Mouse (Mus musculus): ENCODE measurements around the gene Itgb3.
A peak's percentile ranks its signal among the peaks of the same experiment; 100 is the strongest.
"Not testable (repeated sequence)": the region's sequence is repeated elsewhere in the genome, so short reads cannot be mapped to it uniquely, and the experiment has no call there.

Itgb3 gene

GRCm38 (mm10) chr11:104607491-104608245, at the start of gene Itgb3:
TSS of gene Itgb3 (plus strand) at chr11:104608000.
- DNase-seq (ENCODE audit: low read depth): peak; percentile 83

GRCm38 (mm10) chr11:104558065-104558464, 49.7 kb upstream of the Itgb3 start:
- DNase-seq (ENCODE audit: low read depth): no peak

- DNase-seq (ENCODE audit: low read depth): no peak
Measured at GRCm38 (mm10) chr11:104558651-104559403, 49.0 kb upstream of the Itgb3 start.

- DNase-seq (ENCODE audit: low read depth): peak; percentile 74
Measured at GRCm38 (mm10) chr11:104560971-104561370, 46.8 kb upstream of the Itgb3 start.

- no peak for DNase-seq (ENCODE audit: low read depth)
Measured at GRCm38 (mm10) chr11:104563496-104563895, 44.3 kb upstream of the Itgb3 start.

- no peak for DNase-seq (ENCODE audit: low read depth)
Measured at GRCm38 (mm10) chr11:104565172-104565571, 42.6 kb upstream of the Itgb3 start.

- no peak for DNase-seq (ENCODE audit: low read depth)
Measured at GRCm38 (mm10) chr11:104566097-104566496, 41.7 kb upstream of the Itgb3 start.

- DNase-seq (ENCODE audit: low read depth): no peak
Measured at GRCm38 (mm10) chr11:104566796-104567195, 41.0 kb upstream of the Itgb3 start.

GRCm38 (mm10) chr11:104567736-104568135, 40.1 kb upstream of the Itgb3 start:
- DNase-seq (ENCODE audit: low read depth): no peak

- DNase-seq (ENCODE audit: low read depth): no peak
Measured at GRCm38 (mm10) chr11:104568326-104568725, 39.5 kb upstream of the Itgb3 start.

GRCm38 (mm10) chr11:104570515-104570914, 37.3 kb upstream of the Itgb3 start:
- DNase-seq (ENCODE audit: low read depth): not testable (repeated sequence)

- not testable (repeated sequence) for DNase-seq (ENCODE audit: low read depth)
Measured at GRCm38 (mm10) chr11:104571373-104571772, 36.4 kb upstream of the Itgb3 start.

GRCm38 (mm10) chr11:104572091-104572490, 35.7 kb upstream of the Itgb3 start:
- DNase-seq (ENCODE audit: low read depth): no peak

GRCm38 (mm10) chr11:104572566-104572965, 35.2 kb upstream of the Itgb3 start:
- DNase-seq (ENCODE audit: low read depth): no peak

GRCm38 (mm10) chr11:104576772-104577612, 30.8 kb upstream of the Itgb3 start:
- no peak for DNase-seq (ENCODE audit: low read depth)

GRCm38 (mm10) chr11:104578074-104578473, 29.7 kb upstream of the Itgb3 start:
- no peak for DNase-seq (ENCODE audit: low read depth)

- DNase-seq (ENCODE audit: low read depth): no peak
Measured at GRCm38 (mm10) chr11:104579084-104579483, 28.7 kb upstream of the Itgb3 start.

- DNase-seq (ENCODE audit: low read depth): no peak
Measured at GRCm38 (mm10) chr11:104579575-104579974, 28.2 kb upstream of the Itgb3 start.

GRCm38 (mm10) chr11:104580091-104580490, 27.7 kb upstream of the Itgb3 start:
- DNase-seq (ENCODE audit: low read depth): no peak

- DNase-seq (ENCODE audit: low read depth): no peak
Measured at GRCm38 (mm10) chr11:104580606-104581005, 27.2 kb upstream of the Itgb3 start.

GRCm38 (mm10) chr11:104581446-104582307, 26.1 kb upstream of the Itgb3 start:
- DNase-seq (ENCODE audit: low read depth): no peak

- DNase-seq (ENCODE audit: low read depth): no peak
Measured at GRCm38 (mm10) chr11:104582308-104582606, 25.5 kb upstream of the Itgb3 start.
